Mouse (Mus musculus) inflammation-experienced regulatory T-cells, adult 16 weeks (primary cell): ENCODE measurements around the gene Slc39a8. TPM values are rescaled to one million over a fixed set of nuclear protein-coding genes. Genes with fewer than 3 reads are reported as not detected.

Experiments
- polyA plus RNA-seq: library from polyadenylated mRNA; unstranded; fragments of 100-300 nt; shearing (Covaris generic); gene quantifications from one replicate; pipeline ENCODE4 v1.2.1, GENCODE M21; 2017

Slc39a8 gene
- polyA plus RNA-seq: 2.2 TPM

GRCm38 (mm10) chr3:135825016-135825753 lies at the start of gene Slc39a8:
TSS of gene Slc39a8 (plus strand) at chr3:135825279.

Other genes starting within 250 kb of the Slc39a8 start
- 48.7 TPM for gene Nfkb1, start 133.7 kb upstream of the Slc39a8 start, polyA plus RNA-seq